Mouse (Mus musculus): Measurements from ENCODE around the gene Plce1.

Gene Plce1

GRCm38 (mm10) chr19:38820186-38820804 is 339.4 kb downstream of the Plce1 start:
- DNase-seq (ENCODE audit: low spot score), result peak; percentile 21

- DNase-seq (ENCODE audit: low spot score), result no peak
Measured at GRCm38 (mm10) chr19:38833224-38833623, 352.3 kb downstream of the Plce1 start.
